Mouse (Mus musculus) C2C12 (cell line): ENCODE measurements around the gene Maff.

Experiments
- CEBPB ChIP-seq: IDR thresholded peaks from one replicate; pipeline ENCODE4 v1.6.1; 2011; ENCODE audit warnings: low read depth, mild to moderate bottlenecking, control low read depth, moderate library complexity
- CTCF ChIP-seq: IDR thresholded peaks from one replicate; pipeline ENCODE4 v1.5.1; 2011; ENCODE audit not compliant: control insufficient read depth, insufficient read depth, insufficient read length
- MAX ChIP-seq: IDR thresholded peaks from one replicate; pipeline ENCODE4 v1.6.1; 2011; ENCODE audit warnings: mild to moderate bottlenecking, control low read depth

DNA sequence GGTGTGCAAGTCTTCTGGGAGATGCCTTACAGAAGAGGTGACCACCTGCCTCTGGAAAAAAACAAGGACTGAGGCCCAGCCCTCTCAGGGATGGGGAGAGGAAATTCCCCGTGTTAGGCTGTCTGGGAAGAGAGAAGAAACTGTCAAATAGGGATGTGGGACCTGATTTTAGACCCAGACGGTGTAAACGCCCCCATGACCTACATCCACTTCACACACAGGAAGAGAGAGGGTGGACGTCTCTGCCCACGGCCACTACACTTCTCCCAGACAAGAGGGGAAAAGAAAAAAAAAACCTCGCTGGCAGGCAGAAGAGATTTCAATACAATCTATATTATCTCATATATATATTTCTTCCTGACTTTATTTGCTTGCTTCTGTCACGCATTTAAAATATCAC lies 13.9 kb downstream of the Maff start:
- TF ChIP-seq CTCF (no peak), CEBPB (no peak), MAX (no peak)
